Mouse (Mus musculus) ovary, adult 2 months (tissue): ENCODE results near the gene Synpr. TPM values are rescaled to one million over a fixed set of nuclear protein-coding genes. Genes with fewer than 3 reads are reported as not detected.

ENCODE experiments used
- polyA plus RNA-seq: library from polyadenylated mRNA; depleted of rRNA; stranded (reverse); fragments of >200 nt; gene quantifications from 2 replicates; pipeline ENCODE4 v1.2.3, GENCODE M21; 2012; rRNA removed

The Synpr gene
- polyA plus RNA-seq = 0.49 and 0.50 TPM in 2 replicates

DNA sequence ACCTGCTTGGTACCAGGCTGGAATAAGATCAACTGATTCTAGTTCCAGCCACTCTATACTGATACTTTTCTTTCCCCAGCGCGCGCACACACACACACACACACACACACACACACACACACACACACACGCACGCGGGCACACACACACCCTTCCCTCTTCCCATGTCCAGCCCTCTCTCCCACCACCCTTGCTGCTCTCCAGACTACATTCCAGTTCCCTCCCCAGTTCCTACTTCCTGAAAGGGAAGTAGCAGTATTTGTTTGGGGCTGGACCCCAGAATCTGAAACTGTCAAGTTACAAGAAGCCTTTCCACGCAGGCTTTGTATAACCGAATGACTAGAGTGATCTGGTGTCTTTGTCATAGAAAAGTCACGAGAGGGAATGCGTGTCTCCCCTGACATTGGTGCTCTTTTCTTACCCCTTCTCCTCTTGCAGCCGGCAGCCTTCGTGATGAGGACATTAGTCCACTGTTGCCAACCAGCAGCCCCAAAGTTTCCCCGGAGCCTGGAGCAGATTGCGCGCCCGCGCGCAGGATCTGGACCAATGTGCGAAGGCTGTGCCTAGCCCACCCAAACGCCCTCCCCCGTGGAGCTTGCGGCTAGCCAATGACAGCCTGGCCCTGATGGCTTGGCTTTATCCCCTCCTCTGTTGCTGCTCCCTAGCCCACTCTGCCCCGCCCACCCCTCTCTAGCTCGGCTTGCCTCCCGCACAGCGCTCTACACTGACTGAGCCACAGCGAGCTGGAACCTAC, at the start of gene Synpr:
Gene Synpr (plus strand): TSS at position 690 of the 754 bp plus-strand sequence.

